Mouse (Mus musculus) embryo, embryonic 11 days (tissue): ENCODE measurements around the gene Pard6b.
A peak's percentile ranks its signal among the peaks of the same experiment; 100 is the strongest.
"Not testable (repeated sequence)": the region's sequence is repeated elsewhere in the genome, so short reads cannot be mapped to it uniquely, and the experiment has no call there.

Experiments used
- DNase-seq: peaks from one replicate; pipeline ENCODE4 v3.0.0-alpha.2; 2015

Pard6b gene

DNA sequence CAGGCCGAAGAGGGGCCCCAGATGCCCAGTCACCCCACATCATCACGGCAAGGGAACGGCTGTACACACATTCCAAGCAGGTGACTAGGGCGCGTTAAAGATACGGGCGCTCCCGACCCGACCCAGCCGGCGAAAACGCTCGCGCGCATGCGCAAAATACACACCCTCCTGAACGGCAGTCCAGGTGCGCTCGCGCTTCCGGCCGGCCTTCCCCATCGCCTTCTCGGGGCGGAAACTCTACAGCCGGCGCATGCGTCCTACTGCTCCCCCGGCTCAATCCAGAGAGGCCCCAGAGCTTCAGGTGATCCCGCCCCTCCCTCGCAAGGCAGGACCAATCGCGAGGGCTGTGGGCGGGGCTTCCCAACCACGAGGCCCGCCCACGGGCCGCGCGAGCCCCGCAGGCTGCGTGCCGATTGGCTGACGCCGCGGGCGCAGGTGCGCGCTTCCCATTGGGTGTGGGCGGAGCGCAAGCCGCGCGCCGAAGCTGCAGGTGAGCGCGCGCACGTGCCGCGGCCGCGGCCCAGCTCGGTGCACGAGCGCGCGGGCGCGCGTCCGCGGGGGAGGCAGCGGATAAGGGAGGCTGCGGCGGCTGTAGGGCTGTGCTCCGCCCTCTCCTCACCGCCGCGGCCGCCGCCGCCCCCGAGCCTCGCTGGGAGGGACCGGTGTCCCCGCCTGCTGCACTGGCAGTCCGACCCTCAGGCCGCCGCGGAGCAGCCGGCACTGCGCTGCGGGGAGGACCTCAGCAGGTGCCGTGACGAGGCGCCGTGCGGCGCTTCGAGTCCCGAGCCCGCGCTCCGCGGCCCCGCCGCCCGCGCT lies at the start of gene Pard6b:
Gene Pard6b, plus strand, starts transcription at position 574 of the 816 bp plus-strand sequence.
- peak; percentile 99 for DNase-seq

DNA sequence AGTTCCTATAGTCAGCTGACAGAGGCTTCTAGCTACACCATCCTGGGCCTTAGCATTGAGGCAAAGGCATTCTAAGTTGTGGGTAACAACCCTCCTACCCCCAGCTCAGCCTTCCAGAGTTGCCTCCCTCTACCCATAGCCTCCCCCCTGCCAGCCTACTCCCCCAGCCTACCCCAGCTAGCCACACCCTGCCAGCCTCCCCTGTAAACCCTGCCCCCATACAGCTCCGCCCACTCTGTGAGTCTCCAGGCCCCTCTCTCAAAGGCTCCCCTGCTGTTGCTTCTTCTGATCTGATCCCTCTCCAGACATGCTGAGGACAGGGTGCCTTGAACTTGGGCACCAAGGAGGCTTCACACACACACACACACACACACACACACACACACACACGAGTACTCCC lies 49.0 kb upstream of the Pard6b start:
- DNase-seq, result no peak

DNA sequence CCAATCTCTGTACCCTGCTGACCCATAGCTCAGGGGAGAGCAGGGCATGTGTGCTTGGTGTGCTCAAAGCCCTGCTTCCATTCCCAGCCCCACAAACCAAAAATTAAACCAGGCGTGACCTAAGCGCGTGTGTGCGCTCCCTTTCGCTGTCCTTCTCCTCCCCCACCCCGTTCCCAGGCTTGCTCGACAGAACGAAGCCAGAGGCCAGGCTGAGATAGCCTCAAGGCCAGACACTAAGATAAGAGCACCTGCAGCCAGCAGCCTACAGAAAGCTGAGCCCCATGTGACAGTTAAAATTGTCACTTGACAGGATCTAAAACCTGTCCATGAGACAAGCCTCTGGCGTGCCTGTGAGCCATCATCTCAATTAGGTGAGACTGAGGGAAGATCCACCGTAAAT lies 46.9 kb upstream of the Pard6b start:
- no peak for DNase-seq

DNA sequence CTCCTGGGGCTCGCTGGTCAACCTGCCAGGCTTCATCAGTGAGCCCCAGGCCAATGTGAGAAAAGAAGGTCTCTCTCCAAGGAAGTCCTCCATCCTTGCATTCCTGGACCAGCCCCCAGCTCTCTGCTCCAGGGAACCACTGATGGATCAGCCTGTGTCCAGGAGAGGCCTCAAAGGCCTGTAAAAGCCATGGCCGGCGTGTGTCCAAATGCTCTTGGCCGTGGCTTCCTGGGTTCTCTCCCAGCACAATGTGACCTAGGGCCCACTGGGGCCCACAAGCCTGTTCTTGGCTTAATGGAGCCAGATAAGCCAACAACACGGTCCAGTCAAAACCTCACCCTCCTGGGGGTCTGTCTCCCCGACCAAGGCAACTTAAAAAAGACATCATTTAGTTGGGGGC lies 44.9 kb upstream of the Pard6b start:
- no peak for DNase-seq

DNA sequence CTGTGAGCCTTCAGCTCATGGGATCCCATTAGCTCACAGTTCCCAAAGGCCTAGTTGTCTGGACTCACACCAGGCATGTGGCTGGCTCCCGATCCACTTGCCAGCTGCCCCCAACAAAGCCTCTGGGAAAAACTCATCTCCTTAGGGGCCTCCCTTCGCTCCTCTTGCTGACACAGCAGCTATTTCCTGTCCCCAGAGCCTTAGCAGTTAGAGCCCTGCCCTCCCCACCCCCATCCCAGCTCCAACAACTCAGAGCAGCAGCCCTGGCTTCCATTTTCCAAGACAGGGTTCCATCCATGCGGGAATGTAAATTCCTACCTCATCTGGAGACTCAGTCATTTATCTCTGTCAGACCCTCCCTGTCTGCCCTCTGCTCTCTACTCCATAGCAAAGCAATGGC lies 43.7 kb upstream of the Pard6b start:
- peak; percentile 43 for DNase-seq

DNA sequence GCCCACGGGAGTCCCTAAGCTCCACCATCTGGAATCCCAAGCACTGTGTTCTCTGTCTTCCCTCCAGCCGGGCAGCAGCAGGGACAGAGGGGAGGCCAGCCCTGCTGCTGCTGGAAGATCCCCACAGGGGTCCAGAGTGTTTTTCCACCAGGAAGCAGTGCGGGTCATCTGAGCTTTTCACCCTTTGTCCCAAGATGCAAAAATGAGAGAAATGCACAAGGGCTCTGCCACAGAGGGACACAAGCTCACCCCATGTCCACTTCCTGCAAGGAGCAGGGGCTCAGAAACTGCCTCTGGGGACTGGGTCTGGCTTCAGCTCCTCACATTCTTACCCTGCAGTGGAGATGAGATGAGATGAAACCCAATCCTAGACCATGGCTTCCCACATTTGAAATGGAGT lies 40.1 kb upstream of the Pard6b start:
- no peak for DNase-seq

DNA sequence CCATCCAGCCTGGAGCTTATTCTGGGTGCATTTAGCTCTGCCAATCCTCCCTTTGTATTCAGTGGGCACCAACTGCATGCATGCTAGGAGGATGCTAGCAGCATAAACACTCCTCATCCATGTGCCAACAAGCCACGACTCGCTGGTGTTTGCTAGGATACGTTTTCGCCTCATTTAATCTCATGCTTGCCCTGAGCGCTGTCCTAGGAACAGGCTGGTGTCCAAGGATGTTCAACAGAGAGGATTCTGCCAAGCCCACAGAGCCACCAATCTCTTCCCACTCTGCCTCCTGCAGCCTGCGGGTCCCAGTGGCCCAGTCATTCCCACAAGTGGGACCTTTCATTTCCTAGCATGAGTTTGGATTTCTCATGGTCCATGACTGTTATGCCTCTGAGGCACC lies 38.8 kb upstream of the Pard6b start:
- no peak for DNase-seq

DNA sequence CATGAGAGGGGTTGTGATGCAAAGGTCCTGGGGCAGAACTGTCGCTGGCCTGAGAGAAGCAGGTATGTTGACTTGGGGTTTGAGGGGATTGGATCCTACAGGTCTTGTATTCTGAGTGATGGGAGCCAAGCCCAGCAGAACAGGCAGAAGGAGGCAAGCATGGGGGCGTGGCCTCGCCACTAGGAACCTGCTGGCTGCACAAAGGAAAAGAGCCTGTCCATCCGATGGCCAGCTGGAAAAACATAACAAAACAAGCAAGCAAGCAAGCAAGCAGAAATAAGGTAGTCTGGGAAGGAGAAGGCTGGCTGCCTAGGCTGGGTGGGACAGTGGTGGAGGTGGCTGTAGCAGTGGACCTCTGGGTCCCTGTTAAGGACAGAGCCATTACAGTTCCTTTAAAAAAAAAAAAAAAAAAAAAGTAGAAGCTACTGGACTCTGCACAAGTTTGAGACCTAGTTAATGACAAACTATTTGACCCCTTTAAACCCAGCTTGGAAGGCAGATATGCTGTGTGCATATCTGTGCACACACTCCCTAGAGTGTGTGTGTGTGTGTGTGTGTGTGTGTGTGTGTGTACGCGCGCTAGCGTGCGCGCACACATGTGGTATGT lies 36.0 kb upstream of the Pard6b start:
- no peak for DNase-seq

DNA sequence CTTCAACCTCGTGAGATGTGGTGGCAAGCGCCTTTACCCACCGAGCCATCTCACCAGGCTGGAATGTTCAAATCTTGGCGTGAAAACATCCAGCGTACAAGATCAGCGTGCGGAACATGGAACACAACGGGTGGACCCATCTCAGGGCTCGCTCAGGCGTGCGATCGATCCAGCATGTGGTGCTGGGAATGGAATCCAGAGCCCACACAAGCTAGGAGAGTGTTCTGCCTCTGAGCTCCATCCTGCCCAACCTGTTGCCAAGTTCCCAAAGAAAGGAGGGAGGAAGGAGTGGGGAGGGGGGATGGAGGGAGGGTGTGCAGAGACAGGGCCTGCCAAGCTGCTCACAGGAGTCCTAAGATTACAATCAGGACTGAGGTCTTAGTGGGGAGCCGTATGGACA lies 35.4 kb upstream of the Pard6b start:
- no peak for DNase-seq

DNA sequence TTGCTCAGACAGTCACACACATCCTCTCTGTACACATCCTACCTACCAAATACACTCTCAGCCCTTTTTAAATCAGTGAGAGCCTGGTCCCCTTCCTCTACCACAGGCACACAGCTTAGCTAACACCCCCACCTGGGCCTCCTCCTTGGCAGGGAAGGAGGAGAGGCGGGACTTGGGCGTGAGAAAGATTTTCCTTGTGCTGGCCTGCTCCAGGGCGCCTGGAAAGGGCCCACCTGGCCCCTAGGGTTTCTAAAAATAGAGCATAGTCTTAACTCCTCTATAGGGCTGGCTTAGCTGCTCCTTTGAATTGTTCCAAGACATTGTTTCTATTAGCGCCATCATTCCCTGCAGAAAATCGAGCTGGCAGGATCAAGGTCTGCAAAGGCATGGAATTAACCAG lies 35.0 kb upstream of the Pard6b start:
- DNase-seq, result no peak

DNA sequence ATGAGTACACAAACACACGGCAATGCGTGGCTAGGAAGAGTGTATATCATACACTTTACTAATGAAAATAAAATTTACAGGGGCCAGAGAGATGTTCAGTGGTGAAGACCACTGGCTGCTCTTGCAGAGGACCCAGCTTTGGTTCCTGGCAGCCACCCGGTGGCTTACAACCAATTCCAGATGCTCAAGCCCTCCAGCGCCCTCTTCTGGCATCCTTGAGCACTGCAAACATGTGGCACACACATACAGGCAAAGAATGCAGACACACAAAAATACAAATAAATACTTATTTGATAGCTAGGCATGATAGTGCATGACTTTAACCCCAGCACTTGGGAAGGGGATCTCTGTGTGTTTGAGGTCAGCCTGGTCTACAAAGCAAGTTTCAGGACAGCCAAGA lies 34.3 kb upstream of the Pard6b start:
- no peak for DNase-seq

DNA sequence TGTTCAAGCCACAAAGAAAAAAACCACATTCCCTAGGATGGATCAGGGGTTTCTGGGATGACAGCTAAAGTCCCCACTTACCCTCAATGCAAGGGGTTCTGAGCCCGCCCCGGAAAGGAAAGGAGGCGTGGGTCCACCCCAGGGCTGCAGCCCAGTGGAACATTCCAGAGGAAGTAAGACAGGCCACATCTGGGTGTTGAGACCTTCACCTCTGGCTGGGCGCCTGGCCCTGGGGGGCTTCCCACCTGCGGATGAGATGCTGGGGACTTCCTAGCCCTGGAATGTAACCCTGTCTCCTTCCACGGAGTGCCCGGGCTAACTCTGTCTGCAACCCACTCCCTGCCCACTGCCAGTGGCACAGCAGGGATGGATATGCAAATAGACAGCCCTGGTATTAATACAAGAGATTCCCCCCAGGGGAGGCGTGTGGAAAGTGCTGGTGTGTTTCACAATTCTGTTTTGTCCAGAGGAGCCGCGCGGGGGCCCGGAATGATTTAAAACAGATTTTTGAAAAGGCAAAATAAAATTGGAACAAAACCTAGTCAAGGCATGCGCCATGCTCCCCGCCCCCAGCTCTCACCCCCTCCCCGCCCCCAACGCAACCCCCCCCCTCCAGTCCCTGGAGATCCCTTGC lies 31.7 kb upstream of the Pard6b start:
- peak; percentile 41 for DNase-seq

DNA sequence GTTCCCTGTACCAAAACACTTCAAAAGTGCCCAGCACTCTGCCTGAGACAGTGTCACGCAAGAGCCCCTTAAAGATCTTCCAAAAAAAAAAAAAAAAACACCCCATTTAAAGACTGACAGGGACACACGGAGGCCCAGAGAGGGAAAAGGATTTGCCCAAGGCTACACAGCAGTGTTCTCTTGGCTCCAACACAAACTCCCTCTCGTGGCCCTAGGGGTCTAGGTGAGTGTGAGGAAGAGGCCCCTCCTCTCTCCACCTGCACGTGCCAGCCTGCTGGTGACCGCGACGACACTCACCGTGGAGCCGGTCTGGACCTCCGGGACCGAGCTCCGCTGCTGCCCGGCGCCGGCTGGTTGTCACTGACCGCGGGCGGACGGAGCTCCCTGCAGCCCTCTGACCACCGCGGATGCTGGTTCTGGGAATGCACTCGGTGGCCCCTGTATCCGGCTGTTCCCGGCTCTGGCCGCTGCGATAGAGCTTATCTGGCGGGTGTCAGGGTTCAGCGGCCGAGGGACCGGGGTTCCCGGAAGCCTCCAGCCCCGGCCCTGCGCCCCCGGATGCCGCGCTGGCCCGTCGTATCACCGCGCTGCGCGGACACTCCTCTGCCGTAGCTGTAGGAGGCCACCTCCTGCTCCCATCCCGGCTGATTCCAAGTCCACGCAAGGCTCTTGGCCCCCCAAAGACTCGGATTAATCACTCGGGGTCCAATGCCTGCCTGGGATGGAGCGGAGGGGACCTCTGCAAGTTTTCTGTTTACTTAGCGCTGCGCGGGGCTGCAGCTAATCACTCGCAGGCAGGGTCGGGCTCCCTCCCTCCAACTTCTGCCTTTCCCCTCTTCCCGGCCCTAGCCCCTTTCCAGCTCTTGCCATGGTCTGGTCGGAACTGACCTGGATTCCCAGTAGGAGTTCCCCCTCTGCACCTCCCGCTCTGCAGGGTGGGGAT lies 30.5 kb upstream of the Pard6b start:
- peak; percentile 58 for DNase-seq

DNA sequence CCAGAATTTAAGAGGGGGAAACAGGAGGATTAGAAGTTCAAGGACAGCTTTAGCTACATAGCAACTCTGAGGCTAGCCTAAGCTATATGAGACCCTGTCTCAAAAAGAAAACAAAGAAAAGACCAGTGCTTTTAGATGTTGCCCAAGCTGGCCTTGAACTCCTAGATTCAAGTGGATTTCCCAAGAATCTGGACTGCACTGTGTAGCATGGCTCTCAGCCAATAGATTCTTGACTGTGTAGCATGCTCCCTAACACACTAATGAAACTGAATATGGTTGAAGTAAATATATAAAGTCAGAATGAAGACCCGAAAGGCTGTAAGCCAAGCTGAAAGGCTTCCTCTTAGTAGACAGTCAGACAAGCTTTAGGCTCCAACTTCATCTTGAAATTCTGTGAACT lies 28.6 kb upstream of the Pard6b start:
- DNase-seq, result no peak

DNA sequence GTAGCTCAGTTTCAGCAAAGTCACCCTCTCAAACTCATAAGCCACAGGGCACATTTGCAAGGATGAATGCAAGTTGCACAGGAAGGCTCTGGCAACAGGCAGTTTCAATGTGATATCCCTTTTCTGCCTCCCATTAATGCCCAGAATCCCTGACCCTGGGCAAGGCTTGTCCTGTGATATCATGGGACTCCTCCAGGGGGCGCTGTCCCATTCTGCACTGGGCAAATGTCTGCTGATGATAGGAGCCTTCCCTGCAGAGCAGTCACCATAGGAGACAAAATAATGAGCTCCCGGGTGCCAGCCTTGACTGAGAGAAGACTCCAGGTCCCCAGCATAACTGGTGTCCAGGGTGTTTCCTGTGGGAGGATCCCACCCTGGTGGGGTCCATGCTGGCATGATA lies 28.1 kb upstream of the Pard6b start:
- DNase-seq, result peak; percentile 37

DNA sequence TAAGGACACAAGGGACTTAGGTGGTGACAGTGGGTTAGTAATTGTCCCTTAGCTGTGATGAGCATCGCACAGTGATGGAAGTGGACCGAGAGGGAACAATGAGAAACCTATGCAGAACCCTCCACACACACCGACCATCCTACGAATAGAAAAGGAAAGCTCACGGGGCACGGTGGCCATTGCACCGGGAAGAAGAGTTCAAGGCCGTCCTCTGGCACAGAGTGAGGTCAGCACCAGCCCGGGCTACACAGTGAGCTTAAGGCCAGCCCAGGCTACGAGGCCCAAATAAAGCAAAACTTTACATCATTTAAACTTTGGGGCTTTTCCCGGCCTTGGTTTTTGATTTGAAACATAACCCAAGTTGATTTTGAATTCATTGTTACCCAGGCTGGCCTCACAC lies 26.7 kb upstream of the Pard6b start:
- DNase-seq, result no peak

DNA sequence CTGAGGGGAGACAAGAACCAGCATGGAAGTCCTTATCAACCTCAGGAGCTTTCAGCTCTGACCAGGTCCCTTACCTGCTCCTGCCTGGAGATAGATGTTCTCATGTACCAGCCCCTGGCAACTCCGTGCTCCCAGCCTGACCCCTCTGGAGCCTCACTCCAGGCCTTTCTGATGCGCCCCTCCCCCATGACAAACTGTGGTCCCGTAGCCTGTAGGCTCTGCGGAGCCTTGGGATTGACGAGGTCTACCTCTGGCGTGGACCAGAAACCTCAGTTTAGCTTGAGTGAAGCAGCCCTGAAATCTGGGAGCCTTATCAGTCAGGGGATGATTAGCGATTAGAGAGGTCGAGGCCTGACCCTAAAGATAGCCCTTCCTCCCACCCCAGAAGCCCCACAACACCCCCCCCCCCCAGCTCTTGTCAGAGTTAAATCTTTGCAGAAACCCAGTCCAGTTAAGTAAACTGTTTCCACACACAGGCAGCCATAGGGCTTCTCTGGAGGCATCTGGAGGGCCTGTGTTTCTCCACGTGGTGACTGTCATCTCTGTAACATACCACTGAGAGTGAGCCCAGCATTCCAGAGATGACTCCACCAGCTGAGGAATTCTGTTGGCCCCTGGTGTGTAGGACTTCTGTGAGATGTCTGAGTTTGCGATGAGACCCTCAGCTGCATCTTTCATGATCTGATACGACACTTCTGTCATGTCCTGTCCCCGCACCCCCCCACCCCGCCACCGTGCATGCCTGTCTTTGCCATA lies 24.7 kb upstream of the Pard6b start:
- peak; percentile 58 for DNase-seq

DNA sequence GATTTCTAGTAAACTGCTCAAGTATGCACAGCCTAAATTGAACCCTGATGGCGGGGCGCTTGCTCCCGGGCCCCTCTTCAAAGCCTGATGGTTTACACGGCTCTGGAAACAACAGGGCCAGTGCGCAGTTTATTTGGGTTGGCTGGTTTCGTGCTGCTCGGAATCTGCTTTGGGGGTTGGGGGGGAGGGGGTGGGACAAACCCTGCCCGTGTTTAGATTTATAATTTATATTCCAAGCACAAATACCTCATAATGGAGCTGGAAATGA lies 24.2 kb upstream of the Pard6b start:
- DNase-seq, result peak; percentile 30

DNA sequence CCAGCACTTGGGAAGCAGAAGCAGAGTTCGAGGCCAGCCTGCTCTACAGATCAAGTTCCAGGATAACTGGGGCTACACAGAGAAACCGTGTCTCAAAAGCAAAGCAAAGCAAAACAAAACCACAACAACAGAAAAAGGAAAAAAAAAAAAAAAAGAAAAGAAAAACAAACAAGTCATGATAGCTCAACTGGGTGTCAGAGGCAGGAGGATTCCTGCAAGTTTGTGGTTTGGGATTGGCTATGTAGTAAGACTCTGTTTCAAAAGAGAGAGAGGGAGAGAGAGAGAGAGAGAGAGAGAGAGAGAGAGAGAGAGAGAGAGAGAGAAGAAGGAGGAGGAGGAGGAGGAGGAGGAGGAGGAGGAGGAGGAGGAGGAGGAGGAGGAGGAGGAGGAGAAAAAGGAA lies 22.9 kb upstream of the Pard6b start:
- DNase-seq, result not testable (repeated sequence)

DNA sequence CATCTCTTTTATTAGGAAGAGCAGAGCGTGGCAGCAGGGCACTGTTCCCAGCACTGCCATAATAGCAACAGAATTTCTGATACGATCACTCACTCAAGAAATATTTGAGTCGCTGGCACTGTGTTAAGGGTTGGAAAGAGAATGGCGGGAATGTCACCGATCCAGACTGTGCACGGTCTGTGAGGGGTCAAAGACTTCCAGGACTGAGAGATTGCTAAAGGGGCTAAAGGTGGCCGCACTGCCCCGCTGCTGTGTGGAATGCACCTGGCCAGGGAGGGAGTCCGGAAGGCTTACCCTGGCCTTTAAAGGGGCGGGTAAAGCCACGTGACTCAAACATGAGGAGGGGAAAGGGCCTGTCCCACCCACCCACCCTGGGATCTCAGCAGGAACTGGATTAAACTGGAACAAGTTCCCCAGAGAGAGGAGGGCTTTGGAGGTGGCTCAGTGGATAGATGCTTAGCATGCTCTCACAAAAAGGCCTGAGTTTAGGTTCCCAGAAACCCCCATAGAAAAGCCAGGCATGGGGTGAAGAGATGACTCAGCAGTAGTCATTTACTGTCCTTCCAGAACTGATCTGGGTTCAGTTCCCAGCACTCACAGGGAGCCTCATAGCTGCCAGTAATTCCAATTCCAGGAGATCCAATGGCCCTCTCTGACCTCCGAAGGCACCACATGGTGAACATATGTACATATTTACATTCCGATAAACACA lies 22.2 kb upstream of the Pard6b start:
- no peak for DNase-seq

DNA sequence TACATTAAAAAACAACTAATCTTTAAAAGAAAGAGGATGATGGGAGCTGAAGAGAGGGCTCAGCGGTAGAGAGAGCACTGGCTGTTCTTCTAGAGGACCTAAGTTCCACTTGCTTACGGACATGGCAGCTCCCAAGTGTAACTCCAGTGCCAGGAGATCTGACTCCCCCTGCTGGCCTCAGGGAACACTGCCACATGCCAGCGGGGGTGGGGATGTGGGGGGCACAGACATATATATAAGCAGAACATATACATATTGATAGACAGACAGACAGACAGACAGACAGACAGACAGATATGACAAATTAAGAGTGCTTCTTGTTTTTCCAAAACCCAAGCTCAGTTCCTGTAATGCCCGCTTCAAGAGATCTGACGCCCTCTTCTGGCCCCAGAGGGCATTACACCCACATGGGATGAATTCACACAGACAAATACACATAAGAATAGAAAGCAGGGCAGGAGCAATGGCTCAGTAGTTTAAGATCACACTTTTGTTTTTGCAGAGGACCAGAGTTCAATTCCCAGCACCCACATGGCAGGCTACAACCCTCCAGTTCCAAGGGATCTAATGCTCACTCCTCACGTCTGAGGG lies 21.5 kb upstream of the Pard6b start:
- DNase-seq, result no peak

DNA sequence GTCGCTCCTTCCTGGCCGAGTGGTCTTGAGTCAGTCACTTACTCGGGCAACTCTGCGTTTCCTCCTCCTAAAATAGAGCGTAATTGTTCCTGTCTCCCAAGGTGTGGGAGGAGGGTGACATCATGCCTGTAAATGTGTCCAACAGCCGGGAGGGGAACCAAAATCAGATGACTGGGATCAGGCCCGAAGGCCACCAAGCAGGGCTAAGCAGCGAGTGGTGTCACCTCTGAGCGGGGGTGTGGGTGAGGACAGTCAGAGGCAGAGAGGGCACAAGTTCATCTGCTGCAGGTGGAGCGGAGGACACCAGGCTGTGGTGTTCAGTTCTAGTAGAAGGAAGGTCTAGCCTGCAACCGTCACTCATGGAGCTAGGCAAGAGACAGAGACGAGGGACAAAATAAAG lies 17.1 kb upstream of the Pard6b start:
- DNase-seq, result no peak
